Mouse (Mus musculus) splenic B cell, adult 2 months (primary cell): ENCODE measurements around the gene Cib2.
"Not testable (repeated sequence)": the region's sequence is repeated elsewhere in the genome, so short reads cannot be mapped to it uniquely, and the experiment has no call there.

Experiments used
- DNase-seq: peaks from one replicate; pipeline ENCODE4 v3.0.0-alpha.2; 2011; ENCODE audit warnings: low read depth, low spot score
- H3K27me3 ChIP-seq: 2 replicates; pipeline ENCODE4 v1.6.1; 2012; ENCODE audit warnings: mild to moderate bottlenecking, low read length, moderate library complexity, mixed read lengths; ENCODE audit not compliant: control insufficient read depth, poor library complexity, insufficient read depth, severe bottlenecking
- H3K36me3 ChIP-seq: 2 replicates; pipeline ENCODE4 v1.6.1; 2012; ENCODE audit warnings: mild to moderate bottlenecking, low read length, moderate library complexity, mixed read lengths; ENCODE audit not compliant: control insufficient read depth, poor library complexity, insufficient read depth, severe bottlenecking

Cib2 gene

DNA sequence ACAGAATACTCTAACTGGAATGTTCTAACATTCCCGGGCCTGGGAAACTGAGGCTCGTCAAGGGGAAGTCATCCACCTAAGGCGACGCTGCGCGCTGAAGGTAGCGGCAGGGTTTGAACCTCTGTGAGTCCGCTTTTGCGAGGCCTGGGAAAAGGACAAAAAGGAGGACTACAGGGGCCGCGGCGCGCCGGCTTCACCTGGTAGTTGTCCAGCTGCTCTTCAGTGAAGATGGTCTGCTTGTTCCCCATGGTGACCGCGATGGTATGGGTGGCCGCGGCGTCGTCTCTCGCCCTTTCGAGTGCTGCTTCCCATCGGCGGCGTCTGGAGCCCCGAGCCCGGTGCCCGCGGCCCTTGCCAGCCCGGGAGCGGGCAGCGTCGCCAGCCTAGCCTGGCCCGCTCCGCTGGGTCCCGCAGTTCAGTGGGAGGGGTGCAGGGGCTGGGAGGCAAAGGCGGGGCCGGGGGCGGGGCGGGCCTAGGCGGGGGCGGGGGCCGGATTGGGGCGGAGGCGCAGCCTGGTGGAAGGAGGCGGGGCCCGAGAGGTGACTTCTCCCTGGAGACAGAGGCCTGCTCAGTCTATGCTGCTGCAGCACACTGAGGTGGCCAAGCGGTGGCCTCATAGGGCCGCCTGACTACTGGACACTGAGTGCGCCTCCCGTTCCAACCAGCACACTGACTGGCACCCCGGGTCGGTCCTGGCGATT is at the start of gene Cib2:
TSS of gene Cib2 (minus strand) at position 448 of the 701 bp plus-strand sequence.
- peak; percentile 82 for DNase-seq
- H3K27me3 ChIP-seq, result no peaks in the 10 kb centered on the region
- no peaks in the 10 kb centered on the region for H3K36me3 ChIP-seq

DNA sequence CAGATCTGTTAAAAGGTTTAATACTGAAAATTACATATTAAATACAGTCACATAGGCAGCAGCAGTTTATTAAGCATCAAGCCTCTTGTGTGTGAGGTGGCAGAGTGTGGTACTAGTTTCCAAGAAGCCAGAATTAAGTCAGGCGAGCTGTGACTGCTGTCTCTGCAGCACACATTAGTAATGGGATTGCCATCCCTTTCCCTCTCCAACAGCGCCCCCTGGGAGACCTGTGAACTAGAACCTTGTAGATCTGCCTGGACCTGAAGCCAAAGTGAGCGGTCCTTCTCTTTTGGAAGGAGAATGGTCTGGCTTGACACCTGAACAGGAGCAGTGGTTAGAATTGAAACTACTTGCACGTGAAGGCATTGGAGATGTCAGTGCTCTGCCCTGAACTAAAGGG is 44.9 kb upstream of the Cib2 start:
- no peaks in the 10 kb centered on the region for H3K27me3 ChIP-seq
- peak; percentile 58 for DNase-seq
- H3K36me3 ChIP-seq, result peaks cover 11% of the 10 kb centered on the region; the same call in 1 of the 2 replicates

DNA sequence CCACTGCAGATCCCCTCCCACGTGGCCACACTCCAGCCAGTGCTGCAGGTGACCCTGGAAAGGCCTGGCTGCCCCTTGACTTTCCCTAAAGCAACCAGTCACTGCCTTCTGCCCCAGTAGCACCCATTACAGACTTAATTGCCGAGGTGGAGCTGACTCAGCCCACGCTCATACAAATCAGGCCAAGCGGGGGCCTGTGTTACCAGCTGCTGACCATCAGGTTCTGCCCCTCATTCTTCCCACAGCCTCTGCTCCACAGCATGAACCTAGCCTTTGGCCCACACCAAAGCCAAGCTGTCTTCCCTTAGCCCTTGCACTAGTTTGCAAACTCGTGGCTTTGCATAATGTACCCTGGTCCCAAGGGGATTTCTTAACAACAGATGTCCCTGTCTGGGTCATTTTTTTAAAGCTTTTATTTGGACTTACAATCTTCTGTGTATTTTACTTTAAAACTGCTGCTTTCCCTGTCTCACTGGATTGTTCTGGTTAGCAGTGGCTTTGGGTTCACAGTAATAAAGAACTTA is 44.2 kb upstream of the Cib2 start:
- Histone ChIP-seq H3K27me3 (no peaks in the 10 kb centered on the region), H3K36me3 (peaks cover 14% of the 10 kb centered on the region; the same call in 1 of the 2 replicates)
- no peak for DNase-seq

DNA sequence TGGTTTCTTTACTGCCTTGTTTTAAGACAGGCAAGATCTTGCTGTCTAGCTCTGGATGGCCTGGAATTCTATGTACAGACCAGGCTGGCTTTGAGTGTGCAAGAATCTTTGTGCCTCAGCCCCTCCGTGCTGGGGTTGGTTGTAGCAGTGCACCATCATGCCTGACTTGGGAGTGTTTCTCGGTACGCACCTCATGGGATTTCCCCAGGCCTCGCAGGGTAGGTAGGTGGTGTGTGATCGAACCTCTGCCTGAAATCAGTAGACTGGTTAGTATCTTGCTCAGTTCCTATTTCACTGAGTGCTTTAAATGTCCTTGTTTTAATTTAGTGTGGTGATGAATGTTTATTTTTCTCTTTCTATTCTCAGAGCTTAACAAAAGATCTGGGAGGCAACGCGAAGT is 42.9 kb upstream of the Cib2 start:
- DNase-seq, result no peak
- H3K36me3 ChIP-seq, result peaks cover 16% of the 10 kb centered on the region; the same call in 1 of the 2 replicates
- H3K27me3 ChIP-seq, result no peaks in the 10 kb centered on the region

DNA sequence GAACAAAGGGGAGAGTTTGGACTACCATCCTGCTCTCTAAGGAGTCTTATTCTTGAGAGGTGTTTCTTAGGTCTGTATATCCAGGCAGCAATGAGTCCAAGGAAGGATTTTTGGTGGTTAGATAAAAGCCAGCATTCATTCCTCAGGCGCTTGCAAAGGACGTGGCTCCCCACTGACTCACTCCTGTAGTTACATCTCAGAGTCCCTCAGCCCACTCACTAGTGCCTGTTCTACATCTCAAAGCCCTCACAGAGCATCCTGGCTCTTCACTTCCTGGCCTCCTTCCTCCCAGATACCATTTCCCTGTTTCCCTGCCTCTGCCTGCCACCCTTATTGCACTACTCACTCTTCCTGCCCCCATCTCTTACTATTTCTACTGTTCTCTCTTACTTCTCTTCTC is 42.4 kb upstream of the Cib2 start:
- Histone ChIP-seq H3K27me3 (no peaks in the 10 kb centered on the region), H3K36me3 (peaks cover 16% of the 10 kb centered on the region; the same call in 1 of the 2 replicates)
- DNase-seq, result no peak

DNA sequence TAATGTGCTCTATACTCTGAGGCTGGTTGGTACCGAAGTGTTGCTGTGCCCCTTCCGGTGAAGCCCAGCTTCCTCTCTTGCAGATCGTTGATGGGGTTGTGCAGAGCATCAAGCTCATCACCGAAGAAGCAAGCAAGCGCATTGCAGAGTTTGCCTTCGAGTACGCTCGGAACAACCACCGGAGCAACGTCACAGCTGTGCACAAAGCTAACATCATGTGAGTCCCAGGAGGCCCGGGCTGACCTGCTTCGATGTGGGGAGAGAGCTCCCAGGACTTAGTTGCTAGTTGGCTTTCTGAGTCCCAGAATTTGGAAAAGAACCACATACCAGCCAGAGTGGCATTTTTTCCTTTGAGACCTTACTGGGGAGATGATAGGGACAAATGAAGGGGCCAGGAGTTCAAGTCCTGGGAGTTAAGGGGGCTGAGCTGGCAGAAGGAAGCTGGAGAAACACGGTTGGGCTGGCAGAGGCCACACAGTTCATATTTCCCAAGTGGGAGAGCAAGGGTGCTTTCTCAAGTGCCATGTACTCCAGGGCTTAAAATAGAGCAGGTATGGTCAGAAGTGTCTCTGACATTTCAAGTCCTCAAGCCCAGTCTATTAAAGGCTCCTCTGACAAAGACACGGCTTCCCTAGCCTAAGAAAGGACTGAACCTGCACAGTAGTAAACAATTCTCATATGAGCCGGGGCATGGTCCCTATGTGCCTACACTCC is 36.9 kb upstream of the Cib2 start:
- H3K27me3 ChIP-seq, result no peaks in the 10 kb centered on the region
- H3K36me3 ChIP-seq, result peaks cover 22% of the 10 kb centered on the region
- no peak for DNase-seq

DNA sequence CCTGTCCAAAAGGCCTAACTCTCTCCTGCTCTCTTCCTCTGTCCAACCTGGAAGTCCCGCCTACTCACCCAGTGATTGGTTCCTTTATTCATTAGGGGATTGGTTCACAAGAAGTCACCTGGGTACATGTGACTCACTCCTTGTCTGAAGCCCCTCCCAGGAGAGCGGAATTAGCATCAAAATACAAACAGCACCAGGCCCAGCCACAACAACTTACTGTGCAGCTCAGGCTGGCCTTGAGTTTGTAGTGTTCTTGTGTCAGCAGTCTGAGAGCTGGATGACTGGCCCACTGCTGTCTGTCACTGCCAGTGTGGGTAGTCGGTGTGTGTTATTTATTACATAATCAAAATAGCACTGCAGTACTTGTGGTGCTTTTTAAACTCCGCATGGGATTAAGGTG is 33.6 kb upstream of the Cib2 start:
- not testable (repeated sequence) for H3K27me3 ChIP-seq, H3K36me3 ChIP-seq, DNase-seq

DNA sequence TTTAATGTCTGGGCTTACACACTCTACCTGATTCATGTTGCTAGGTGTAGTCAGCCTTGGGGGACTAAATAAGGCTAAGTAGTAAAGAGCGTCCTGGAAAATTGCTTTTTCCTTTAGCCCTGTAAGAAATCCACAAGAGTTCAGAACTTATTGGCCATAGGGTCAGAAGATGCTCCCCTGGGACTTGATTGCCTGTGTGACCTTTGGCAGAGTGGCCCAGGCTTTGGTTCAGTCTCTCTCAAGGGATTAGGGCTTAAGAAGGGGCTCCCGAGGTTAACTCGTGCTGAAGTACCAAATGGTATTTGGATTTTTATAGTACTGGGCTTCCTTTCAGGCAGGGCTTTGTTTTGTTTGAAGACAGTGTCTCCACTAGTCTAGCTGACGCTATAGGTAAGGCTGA is 27.8 kb upstream of the Cib2 start:
- DNase-seq, result no peak
- Histone ChIP-seq H3K27me3 (no peaks in the 10 kb centered on the region), H3K36me3 (no peaks in the 10 kb centered on the region)

DNA sequence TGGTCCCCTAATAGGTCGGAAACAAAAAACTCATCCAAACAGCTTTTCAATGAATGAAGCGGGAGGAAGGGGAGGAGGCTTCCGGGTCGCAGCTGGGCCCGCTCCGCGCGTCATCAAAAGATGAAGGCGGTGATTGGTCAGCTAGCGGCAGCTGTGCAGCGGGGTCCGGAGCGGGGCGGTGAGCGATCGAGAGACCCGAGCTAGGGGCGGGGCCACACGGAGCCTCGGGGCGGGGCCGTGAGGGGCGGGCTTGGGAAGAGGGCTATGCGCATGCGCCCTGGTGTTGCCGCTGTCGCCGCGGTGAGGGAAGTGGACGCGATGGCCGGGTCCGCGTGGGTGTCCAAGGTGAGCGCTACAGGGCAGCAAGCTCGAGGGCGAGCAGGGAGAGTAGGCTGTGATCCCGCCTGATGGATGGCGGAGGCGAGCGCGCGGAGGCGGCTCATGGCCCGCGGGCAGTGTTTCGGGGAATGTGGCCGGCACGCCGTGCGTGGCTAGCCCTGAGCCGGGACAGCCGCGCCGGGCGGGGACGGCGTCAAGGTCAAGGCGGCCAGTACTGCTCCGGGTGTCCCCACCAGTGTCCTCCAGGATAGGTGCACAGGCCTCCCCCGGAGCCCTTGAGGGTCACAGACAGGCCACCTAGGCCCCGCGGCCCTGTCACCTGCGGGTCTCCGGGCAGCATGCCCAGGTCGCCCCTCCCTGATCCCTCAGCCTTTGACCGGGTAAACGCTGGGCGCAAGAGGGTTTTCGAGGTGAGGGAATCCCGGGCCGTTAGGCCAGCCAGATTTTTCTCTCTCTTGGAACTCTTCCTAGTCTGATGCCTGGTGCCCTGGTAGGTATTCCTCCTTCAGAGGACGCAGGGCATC is 26.4 kb upstream of the Cib2 start, which contains the start of gene Idh3a:
TSS of gene Idh3a (plus strand) at position 136 of the 863 bp plus-strand sequence.
- Histone ChIP-seq H3K27me3 (no peaks in the 10 kb centered on the region), H3K36me3 (no peaks in the 10 kb centered on the region)
- DNase-seq, result peak; percentile 98

DNA sequence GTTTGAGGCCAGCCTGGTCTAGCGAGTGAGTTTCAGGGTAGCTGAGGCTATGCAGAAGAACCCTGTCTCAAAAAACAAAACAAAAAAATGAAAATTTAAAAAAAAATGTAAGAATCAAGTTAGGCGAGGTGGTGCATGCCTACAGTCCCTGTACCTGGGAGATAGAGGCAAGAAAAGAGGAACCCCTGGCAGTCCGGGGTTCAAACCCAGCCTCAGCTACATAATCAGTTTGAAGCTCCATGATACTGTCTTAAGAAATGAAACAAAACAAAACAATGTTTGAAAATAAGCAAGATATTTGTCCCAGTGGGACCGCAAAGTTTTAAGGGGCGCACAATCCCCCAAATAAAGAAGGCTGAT is 25.8 kb upstream of the Cib2 start:
- no peaks in the 10 kb centered on the region for H3K27me3 ChIP-seq
- DNase-seq, result no peak
- H3K36me3 ChIP-seq, result no peaks in the 10 kb centered on the region

DNA sequence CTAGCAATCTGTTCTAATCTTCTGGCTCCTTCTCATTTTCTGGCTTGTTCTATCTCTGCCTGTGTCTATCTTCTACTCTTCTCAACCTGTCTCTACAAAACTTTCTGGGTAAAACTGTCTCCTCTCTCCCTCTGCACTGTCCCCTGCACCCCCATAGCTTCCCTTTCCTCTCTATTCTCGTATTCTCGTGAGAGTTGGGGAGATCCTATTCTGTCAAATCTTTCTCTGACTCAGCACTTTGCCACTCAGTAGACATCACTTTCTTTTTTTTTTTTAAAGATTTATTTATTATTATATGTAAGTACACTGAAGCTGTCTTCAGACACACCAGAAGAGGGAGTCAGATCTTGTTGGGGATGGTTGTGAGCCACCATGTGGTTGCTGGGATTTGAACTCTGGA is 24.1 kb upstream of the Cib2 start:
- not testable (repeated sequence) for H3K27me3 ChIP-seq, DNase-seq, H3K36me3 ChIP-seq

DNA sequence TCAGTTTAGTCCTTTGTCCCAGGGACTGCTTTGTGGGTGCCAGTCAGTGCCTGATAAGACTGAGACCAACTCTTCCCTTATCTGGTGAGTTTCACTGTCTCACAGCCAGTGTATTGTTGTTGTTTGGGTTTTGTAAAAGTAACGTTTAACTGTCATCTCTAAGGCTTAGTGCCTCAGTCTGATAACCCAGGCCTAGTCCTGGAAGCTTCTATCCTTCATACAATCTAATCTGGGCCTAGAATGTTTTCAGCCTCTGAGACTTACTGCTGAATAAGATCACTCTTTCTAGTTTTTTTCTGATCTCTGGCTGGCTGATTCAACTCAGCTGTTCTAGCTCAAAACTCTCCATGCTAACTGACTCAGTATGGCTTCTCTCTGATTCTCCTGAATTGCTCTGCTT is 23.7 kb upstream of the Cib2 start:
- Histone ChIP-seq H3K36me3 (no peaks in the 10 kb centered on the region), H3K27me3 (no peaks in the 10 kb centered on the region)
- no peak for DNase-seq

DNA sequence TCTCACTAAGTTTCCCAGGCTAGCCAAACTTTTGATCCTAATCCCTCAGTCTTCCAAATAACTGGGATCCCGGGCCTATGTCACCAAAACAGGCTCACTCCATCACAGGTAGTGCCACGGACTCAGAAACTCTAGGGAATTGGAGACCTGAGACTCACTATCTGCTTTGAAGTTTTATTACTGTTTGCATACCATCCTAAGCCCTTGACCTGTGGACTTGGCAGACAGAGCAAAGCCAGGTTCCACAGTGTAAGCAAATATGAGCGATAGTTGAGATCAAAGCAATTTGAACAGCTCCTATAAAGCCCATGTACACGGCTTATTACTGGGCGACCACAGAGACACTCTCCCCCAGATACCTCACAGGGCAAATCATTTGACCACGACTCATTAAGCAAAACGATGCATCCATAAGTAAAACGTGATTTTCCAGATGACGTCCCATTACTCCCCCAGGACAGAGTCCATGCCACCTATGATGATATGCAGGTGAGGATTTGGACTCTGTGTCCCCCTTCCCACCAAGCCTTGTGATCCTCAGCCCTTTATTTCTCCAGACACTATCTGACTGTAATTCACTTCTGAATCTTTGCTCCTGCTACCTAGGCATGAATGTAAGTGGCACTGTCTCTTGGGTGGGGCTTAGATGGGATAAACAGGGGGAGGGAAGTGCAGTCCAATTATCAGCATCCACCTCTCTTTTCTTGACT is 11.3 kb upstream of the Cib2 start:
- H3K27me3 ChIP-seq, result no peaks in the 10 kb centered on the region
- no peaks in the 10 kb centered on the region for H3K36me3 ChIP-seq
- DNase-seq, result no peak

DNA sequence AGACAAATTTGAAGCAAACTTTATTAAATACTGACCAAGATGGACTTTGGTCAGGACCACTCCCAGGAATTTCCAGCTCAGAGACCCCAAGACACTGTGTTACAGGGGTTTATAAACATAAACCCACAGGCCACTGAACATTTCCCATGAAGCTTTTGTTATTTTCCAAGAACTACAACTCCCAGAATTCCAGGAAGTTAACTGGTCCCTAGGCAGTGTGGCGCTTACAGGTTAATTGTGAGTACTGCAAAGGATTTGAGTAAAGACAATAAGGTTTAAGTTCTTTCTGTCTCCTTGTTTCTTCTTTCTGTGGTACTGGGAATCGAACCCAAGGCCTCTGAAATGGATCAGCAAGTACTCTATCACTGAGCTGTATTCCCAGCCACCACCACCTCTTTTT is 8.7 kb upstream of the Cib2 start:
- H3K36me3 ChIP-seq, result no peaks in the 10 kb centered on the region
- no peak for DNase-seq
- H3K27me3 ChIP-seq, result no peaks in the 10 kb centered on the region
